Mouse (Mus musculus) brown adipose tissue, adult 24 weeks (tissue): ENCODE measurements around the gene Slc29a1. TPM values are rescaled to one million over a fixed set of nuclear protein-coding genes. Genes with fewer than 3 reads are reported as not detected.

ENCODE experiments used
- H3K27ac ChIP-seq: fragments of 200-500 bp; replicated peaks from 2 replicates; pipeline ENCODE4 v1.5.1; 2012; ENCODE audit warnings: low read depth, mild to moderate bottlenecking, low read length
- H3K4me1 ChIP-seq: fragments of 200-500 bp; 2 replicates; pipeline ENCODE4 v1.6.1; 2012; ENCODE audit warnings: low read length, mixed read lengths; ENCODE audit not compliant: control insufficient read depth, insufficient read depth, insufficient read length
- H3K4me3 ChIP-seq: fragments of 200-500 bp; 2 replicates; pipeline ENCODE4 v1.5.1; 2012; ENCODE audit warnings: low read depth, mild to moderate bottlenecking, low read length, moderate library complexity; ENCODE audit not compliant: insufficient read depth
- polyA plus RNA-seq: library from polyadenylated mRNA; stranded (reverse); fragments of >200 nt; gene quantifications from 2 replicates; pipeline ENCODE4 v1.2.4, GENCODE M21; 2012; ENCODE audit not compliant: missing spikeins, insufficient read depth, insufficient read length

Slc29a1 gene
- polyA plus RNA-seq, 1 experiment = 56.5 TPM

GRCm38 (mm10) chr17:45547461-45548190 is 51.8 kb downstream of the Slc29a1 start:
- no peaks in the 10 kb centered on the region for H3K4me1 ChIP-seq
- no peak overlapping the region for H3K4me3 ChIP-seq
- no peak overlapping the region for H3K27ac ChIP-seq

GRCm38 (mm10) chr17:45546941-45547340 is 52.5 kb downstream of the Slc29a1 start:
- no peak overlapping the region for H3K27ac ChIP-seq
- H3K4me1 ChIP-seq = no peaks in the 10 kb centered on the region
- no peak overlapping the region for H3K4me3 ChIP-seq

- H3K27ac ChIP-seq = no peak overlapping the region
- H3K4me3 ChIP-seq = peak overlapping the region; percentile 28; the same call in 1 of the 2 replicates
- no peaks in the 10 kb centered on the region for H3K4me1 ChIP-seq
Observed at GRCm38 (mm10) chr17:45545278-45545961, 54.0 kb downstream of the Slc29a1 start.

GRCm38 (mm10) chr17:45544873-45545277 is 54.5 kb downstream of the Slc29a1 start:
- Histone ChIP-seq H3K4me3 (peak overlapping the region; percentile 28; the same call in 1 of the 2 replicates), H3K4me1 (no peaks in the 10 kb centered on the region), H3K27ac (no peak overlapping the region)

- 0 out of 2 replicates have a peak overlapping the region, but pooled peaks have one; percentile 28 for H3K4me3 ChIP-seq
Observed at GRCm38 (mm10) chr17:45544001-45544872, 55.2 kb downstream of the Slc29a1 start.

GRCm38 (mm10) chr17:45543115-45543514 is 56.3 kb downstream of the Slc29a1 start:
- Histone ChIP-seq H3K27ac (no peak overlapping the region), H3K4me1 (no peaks in the 10 kb centered on the region)

More at GRCm38 (mm10) chr17:45544001-45544872, 55.2 kb downstream of the Slc29a1 start:
- H3K4me1 ChIP-seq = no peaks in the 10 kb centered on the region
- H3K27ac ChIP-seq = no peak overlapping the region

GRCm38 (mm10) chr17:45542705-45543104 is 56.7 kb downstream of the Slc29a1 start:
- no peak overlapping the region for H3K4me3 ChIP-seq
- no peak overlapping the region for H3K27ac ChIP-seq
- H3K4me1 ChIP-seq = no peaks in the 10 kb centered on the region

More at GRCm38 (mm10) chr17:45543115-45543514, 56.3 kb downstream of the Slc29a1 start:
- no peak overlapping the region for H3K4me3 ChIP-seq

- Histone ChIP-seq H3K27ac (no peak overlapping the region), H3K4me3 (no peak overlapping the region), H3K4me1 (no peaks in the 10 kb centered on the region)
Observed at GRCm38 (mm10) chr17:45542129-45542528, 57.3 kb downstream of the Slc29a1 start.

- H3K4me3 ChIP-seq = no peak overlapping the region
- H3K4me1 ChIP-seq = no peaks in the 10 kb centered on the region
- no peak overlapping the region for H3K27ac ChIP-seq
Observed at GRCm38 (mm10) chr17:45539664-45540063, 59.7 kb downstream of the Slc29a1 start.

- H3K27ac ChIP-seq = no peak overlapping the region
- no peaks in the 10 kb centered on the region for H3K4me1 ChIP-seq
- H3K4me3 ChIP-seq = no peak overlapping the region
Observed at GRCm38 (mm10) chr17:45538394-45538793, 61.0 kb downstream of the Slc29a1 start.

GRCm38 (mm10) chr17:45536264-45536663 is 63.1 kb downstream of the Slc29a1 start:
- no peaks in the 10 kb centered on the region for H3K4me1 ChIP-seq
- H3K27ac ChIP-seq = no peak overlapping the region
- no peak overlapping the region for H3K4me3 ChIP-seq

Other genes with a start within 250 kb of the Slc29a1 start
- 15.9 and 16.4 TPM in 2 replicates for gene Cdc5l, start 165.9 kb downstream of the Slc29a1 start, polyA plus RNA-seq
- not detected in 2 replicates for gene Spats1, start 124.2 kb downstream of the Slc29a1 start, polyA plus RNA-seq
- 16.0 and 16.1 TPM in 2 replicates for gene Aars2, start 92.8 kb downstream of the Slc29a1 start, polyA plus RNA-seq
- gene Tcte1, start 76.2 kb downstream of the Slc29a1 start, polyA plus RNA-seq = not detected in 2 replicates
- not detected in 2 replicates for gene Tmem151b, start 49.9 kb downstream of the Slc29a1 start, polyA plus RNA-seq
- 1.4 and 1.6 TPM in 2 replicates for gene Nfkbie, start 43.9 kb downstream of the Slc29a1 start, polyA plus RNA-seq
- 17.0 and 36.4 TPM in 2 replicates for gene Slc35b2, start 35.7 kb downstream of the Slc29a1 start, polyA plus RNA-seq
- gene Hsp90ab1, start 26.3 kb downstream of the Slc29a1 start, polyA plus RNA-seq = 869 and 998 TPM in 2 replicates
- not detected in 2 replicates for gene Mymx, start 2.5 kb upstream of the Slc29a1 start, polyA plus RNA-seq
- not detected in 2 replicates for gene Capn11, start 59.7 kb upstream of the Slc29a1 start, polyA plus RNA-seq
- gene Mrpl14, start 86.7 kb upstream of the Slc29a1 start, polyA plus RNA-seq = 138 and 175 TPM in 2 replicates
- gene Tmem63b, start 87.3 kb upstream of the Slc29a1 start, polyA plus RNA-seq = 14.2 and 24.2 TPM in 2 replicates
- not detected in 2 replicates for gene 1600014C23Rik, start 134.2 kb upstream of the Slc29a1 start, polyA plus RNA-seq